Mouse (Mus musculus): ENCODE measurements around the gene 1700049E17Rik2.
"Not testable (repeated sequence)": the region's sequence is repeated elsewhere in the genome, so short reads cannot be mapped to it uniquely, and the experiment has no call there.

GRCm38 (mm10) chr14:41624512-41624911, 51.5 kb downstream of the 1700049E17Rik2 start, which contains the start of gene Gm3072:
- TF ChIP-seq CTCF (IDR thresholded peaks at IDR 0.05; ENCODE audit: low read depth, low read length); TAL1 (conservative IDR thresholded peaks at IDR 0.05; ENCODE audit: low read depth, low read length); GATA1 (IDR thresholded peaks at IDR 0.05; ENCODE audit: borderline replicate concordance, low read length): not testable (repeated sequence)
